Mouse (Mus musculus) retina, postnatal 1 day (tissue): ENCODE data around the gene Prtn3.

Experiments
- DNase-seq: peaks from one replicate; pipeline ENCODE4 v3.0.0-alpha.2; 2012

Gene Prtn3

DNA sequence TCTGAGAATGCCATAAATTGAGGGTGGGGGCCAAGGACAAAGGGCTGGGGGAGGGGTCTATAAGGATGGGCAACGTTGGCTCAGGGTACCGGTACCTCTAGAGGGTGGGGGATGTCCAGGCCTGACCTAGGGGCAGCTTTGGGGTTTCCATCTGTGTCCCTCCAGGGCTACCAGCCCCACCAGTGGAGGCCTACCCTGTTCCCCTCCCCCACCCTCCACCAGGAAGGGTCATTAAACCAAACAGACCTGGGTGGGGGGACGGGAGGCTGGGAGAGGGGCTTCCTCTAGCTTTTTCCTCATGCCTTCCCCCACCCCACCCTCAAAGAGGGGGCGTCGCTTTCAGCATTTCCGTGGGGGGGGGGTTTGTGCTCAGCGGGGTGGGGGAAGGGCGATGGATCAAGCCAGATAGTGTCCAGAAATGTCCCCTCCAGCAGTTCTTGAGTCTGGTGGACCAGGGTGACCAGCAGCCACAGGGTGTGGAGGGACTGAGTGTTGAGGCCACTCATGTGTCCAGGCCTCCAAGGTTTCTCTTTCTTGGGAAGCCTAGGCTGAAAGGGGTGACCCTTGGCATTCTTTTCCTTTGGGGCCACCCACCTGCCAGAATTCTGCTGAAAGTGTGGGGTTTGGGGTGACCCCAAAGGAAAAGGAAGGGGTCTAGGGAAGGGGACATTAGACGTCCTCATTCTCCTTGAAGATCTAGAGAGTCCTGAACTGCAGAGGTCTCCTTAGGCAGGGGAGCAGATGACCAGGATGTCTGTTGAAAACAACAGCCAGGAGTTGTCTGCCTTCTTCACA lies 54.8 kb downstream of the Prtn3 start:
- no peak for DNase-seq

DNA sequence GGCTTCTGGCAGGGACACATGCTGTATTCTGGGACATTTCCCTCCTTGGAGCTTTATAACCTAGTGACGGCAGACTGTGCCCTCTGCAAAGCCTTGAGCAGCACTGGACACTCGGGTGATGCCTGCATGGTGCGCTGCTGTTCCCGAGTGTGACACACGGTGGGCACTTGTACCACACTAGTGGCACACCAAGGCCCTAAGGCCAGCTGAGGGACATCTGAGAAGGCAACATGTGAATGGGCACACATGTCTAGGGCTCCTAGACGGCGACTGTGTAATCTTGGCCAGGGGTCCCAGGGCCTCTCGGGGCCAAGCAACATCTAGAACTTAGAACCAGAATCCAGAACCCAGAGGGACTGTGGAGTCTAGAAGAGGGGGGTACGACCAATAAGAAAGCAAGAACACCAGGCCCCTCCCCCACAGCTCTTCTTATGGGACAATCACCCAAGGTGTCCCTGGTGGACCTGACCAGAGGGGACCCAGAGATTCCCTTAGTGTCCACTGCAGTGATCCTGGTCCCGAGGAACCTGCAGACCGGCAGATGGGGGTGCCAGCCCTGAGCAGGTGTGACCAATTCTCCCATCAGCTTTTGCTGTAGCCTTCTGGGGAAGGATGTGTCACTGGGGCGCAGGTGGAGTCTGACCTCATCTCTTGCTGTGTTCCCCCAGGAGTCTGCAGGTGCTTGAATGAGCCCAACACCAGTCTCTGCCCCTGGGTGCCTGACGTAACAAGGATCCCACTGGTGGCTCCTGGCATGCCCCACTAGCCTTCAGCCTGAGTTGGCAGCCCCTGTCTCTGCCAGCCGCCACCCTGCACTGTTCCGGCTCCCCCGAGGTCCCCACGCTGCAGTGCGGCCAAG lies 55.9 kb downstream of the Prtn3 start:
- DNase-seq = no peak

DNA sequence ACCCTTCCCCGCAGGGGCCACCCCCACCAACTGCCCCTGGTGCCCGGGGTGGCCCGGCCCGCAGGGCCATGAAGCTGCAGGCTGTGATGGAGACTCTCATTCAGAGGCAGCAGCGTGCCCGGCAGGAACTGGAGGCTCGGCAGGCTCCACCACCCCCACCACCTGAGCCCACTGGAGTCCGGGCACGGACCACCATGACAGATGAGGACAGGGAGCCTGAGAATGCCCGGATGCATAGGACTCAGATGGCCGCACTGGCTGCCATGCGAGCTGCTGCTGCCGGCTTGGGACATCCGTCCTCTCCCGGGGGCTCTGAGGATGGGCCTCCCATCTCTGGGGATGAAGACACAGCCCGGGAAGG lies 56.5 kb downstream of the Prtn3 start:
- DNase-seq = no peak

DNA sequence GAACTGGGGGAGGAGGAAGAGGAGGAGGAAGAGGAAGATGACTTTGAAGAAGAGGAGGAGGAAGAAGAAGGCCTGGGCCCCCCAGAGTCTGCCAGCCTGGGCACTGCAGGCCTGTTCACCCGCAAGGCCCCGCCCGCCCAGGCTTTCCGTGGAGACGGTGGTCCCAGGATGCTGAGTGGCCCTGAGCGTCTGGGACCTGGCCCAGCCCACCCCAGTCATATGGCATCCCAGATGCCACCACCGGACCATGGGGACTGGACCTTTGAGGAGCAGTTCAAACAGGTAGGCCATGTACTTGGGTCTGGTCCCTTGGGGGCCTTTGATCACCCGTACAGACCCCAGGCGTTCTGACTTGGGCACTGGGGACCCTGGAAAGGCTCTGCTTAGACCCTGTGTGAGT lies 57.5 kb downstream of the Prtn3 start:
- DNase-seq = no peak

DNA sequence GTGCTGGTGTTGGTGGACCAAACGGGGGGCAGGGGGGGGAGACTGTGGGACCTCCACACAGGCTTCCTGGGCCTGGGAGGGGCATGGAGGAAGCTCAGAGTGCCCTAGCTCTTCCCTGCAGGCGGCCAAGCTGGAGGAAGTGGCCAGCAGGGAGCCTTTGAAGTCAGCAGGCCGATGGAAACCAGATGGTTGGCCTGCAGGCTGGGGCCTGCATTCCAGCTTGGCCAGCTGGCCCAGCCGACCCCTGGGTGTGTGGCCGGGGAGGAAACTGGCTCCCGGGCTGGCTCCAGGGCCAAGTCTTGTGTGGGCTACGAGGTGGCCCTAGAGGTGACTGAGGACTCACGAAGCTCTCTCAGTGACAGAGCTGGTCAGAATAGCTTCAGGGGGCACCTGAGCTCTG lies 58.5 kb downstream of the Prtn3 start:
- peak; percentile 67 for DNase-seq
